Mouse (Mus musculus) fibroblast of lung, adult 2 months (primary cell): ENCODE results near the gene Gm20458.
A peak's percentile ranks its signal among the peaks of the same experiment; 100 is the strongest.

Experiments
- DNase-seq: peaks from one replicate; pipeline ENCODE4 v3.0.0-alpha.2; 2011; ENCODE audit warnings: low read depth

Gm20458 gene

GRCm38 (mm10) chr2:164435216-164436090 is 25.3 kb upstream of the Gm20458 start:
- no peak for DNase-seq

GRCm38 (mm10) chr2:164436215-164436913 is 24.4 kb upstream of the Gm20458 start:
- no peak for DNase-seq

- DNase-seq, result no peak
Observed at GRCm38 (mm10) chr2:164436961-164437360, 23.8 kb upstream of the Gm20458 start.

GRCm38 (mm10) chr2:164437710-164438109 is 23.1 kb upstream of the Gm20458 start:
- no peak for DNase-seq

- DNase-seq, result no peak
Observed at GRCm38 (mm10) chr2:164438257-164438656, 22.5 kb upstream of the Gm20458 start.

GRCm38 (mm10) chr2:164439001-164439421 is 21.8 kb upstream of the Gm20458 start:
- peak; percentile 78 for DNase-seq

- DNase-seq, result no peak
Observed at GRCm38 (mm10) chr2:164440314-164440713, 20.5 kb upstream of the Gm20458 start.

- DNase-seq, result no peak
Observed at GRCm38 (mm10) chr2:164441155-164441554, 19.6 kb upstream of the Gm20458 start.

DNA sequence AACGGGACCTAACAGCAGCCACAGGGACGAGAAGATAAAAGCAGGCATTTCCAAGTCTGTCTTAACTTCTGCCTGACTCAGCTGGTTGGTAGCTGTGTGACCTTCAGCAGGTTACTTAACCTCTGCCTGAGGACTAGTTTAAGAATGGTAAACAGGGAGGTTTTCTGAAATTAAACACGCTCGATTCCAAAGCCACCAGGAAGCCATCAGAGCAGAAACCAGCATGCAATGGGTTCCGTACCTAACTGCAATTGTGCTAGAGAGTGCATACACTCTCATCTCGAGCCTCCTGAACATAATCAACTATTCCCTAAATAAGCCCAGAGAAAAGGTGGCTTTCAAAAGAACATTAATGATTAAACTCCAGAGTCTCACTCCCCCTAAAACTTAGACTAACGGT is 19.0 kb upstream of the Gm20458 start:
- no peak for DNase-seq

GRCm38 (mm10) chr2:164442315-164443050 is 18.3 kb upstream of the Gm20458 start:
- DNase-seq, result no peak

DNA sequence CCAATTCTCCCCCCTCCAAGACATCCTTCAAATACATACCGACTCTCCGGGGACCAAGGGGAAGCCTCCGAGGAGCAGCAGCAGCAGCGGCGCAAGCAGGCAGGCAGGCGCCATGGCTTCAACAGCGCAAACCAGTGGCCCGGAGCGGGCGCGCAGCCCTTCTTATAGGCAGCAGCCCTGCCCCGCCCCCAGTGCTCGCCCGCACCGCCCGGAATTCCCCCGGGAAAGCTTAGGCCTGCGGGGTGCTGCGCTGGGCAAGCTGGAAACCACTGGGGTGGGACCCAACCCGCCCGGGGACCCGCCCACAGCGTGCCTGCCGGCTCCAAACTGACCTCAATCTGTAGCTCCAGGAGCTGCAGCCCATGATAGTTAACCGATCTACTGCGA is 17.7 kb upstream of the Gm20458 start:
- no peak for DNase-seq

- DNase-seq, result no peak
Observed at GRCm38 (mm10) chr2:164443460-164444000, 17.2 kb upstream of the Gm20458 start, which contains the start of gene Sdc4. TSS of gene Sdc4 (minus strand) at chr2:164443887.

GRCm38 (mm10) chr2:164444701-164445100 is 16.1 kb upstream of the Gm20458 start:
- no peak for DNase-seq

GRCm38 (mm10) chr2:164445399-164446085 is 15.2 kb upstream of the Gm20458 start:
- no peak for DNase-seq

DNA sequence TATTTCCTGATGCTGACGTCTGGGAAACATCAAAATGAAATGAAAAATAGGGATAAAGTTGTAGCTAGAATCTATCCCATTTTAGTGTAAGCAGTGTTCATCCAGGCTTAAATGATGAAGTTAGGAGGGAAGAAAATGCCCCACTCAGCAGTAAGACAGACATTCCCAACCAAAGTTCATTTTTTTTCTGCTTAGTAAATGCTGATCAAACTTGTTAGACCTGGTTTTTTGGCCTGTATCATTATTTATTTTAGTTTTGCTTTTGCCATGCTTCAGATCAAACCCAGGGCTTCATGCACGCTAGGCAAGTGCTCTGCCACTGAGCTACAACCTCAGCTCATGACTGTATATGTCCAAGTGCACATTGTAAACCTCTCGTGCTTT is 14.7 kb upstream of the Gm20458 start:
- DNase-seq, result no peak

GRCm38 (mm10) chr2:164448140-164448539 is 12.6 kb upstream of the Gm20458 start:
- DNase-seq, result no peak

GRCm38 (mm10) chr2:164448921-164449320 is 11.8 kb upstream of the Gm20458 start:
- DNase-seq, result no peak

- DNase-seq, result no peak
Observed at GRCm38 (mm10) chr2:164449341-164450042, 11.3 kb upstream of the Gm20458 start.

DNA sequence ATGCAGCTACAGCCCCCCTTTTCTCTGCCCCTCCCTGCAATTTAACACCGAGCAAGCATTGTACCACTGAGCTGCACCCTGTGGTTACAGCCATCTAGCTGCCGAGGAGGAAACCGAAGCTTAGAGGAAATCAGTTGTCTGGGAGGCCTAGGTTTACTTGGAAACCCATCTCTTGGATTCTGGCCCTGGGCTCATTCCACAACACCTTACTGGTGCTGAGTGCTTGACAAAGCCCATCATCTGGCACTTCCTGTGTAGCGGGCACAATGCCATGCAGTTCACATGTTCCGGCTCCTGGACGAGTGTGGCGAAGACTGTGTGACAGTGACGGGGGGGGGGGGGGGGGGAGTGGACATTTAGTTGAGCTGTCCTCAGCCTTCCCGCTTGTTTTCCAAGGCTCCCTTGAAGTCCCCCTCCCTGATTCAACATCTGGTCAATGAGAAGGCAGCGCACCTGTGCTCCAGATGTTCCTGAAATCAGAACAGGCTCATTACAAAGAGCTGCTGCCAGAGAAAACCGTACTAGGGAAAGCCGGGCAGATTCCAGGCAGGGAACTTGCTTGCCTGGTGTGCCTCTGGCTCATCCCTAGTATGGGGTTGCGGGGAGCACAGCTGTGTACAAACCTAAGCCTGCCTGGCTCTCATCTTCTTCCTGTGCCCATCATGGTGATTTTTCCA is 8.6 kb upstream of the Gm20458 start:
- DNase-seq, result no peak

DNA sequence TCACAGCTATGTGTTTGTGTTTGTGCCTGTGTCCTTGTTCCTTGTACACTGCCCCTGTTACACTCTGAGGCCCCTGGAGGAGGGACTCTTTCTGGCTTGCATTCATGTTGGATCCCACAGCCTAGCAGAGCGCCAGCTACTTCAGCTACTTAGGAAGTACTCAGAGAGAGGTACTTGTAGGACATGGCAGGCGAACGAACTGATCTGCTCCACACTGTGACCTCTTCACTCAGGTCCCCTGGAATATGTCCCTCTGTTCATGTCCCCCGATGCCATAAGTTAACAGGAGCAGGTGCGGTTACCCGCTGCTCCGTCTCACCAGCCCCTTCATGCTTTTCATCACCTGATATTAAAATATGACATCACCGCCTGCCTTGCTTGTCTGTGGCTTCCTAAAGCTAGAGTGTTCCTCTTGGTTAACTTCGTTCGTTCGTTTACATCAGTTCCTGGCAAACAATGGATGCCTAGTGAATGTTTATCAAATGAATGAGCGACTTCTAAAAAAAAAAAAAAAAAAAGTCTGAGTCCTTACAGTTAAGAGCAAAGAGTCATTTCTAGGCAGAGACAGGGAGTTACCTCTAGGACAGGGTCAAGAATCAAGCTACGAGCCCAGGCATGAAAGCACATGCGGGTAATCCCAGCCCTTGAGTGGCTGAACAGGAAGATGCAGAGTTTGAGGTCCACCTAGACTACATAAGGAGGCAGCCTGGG is 7.6 kb upstream of the Gm20458 start:
- DNase-seq, result no peak
